Mouse (Mus musculus) neutrophil, adult 65 days (primary cell): ENCODE results near the gene 2700097O09Rik. TPM values are rescaled to one million over a fixed set of nuclear protein-coding genes. Genes with fewer than 3 reads are reported as not detected.

Source experiments
- total RNA-seq: library from RNA; stranded (reverse); gene quantifications from 2 replicates; pipeline ENCODE4 v1.2.4, GENCODE M21; 2023

2700097O09Rik gene
- total RNA-seq, result 1.5 and 2.9 TPM in 2 replicates

DNA sequence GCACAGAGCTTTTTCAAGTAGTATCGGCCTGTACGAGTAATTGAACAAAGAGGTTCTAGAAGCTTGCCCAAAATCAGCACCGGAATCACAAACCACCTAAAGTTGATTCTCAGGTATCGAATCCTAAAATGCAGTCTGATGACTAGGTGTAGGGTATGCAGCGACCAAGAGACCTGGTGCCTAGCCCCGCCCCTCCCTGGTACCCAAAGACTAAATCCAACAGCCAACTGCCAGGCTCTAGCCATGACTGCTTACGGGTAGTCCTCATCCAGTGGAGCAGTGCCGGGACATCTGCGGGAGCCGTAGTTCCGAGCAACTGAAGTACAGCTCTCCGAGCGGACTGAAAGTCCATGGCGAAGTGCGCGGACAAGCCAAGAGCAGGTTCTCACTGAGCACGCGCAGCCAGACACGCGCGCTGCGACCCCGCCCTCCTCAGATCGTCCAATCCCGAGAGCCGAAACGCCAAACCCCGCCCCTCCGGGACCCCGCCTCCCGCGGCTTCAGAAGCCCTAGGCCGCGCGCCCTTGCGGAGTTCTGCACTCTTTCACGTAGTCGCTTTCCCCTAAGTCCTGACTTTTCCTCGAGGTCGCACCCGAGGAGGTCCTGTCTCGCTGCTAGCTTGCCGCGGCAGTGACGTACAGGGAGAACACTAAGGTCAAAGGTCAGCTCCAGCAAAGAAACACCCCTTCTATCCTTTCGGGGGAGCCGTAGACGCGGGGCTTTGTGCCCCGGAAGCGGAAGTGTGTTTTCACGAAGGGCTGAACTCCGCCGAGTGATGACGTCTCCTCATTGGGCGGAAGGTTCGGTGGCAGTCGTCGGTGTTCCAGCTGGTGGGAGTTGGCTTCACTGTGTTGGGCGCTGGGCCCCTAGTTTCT lies at the start of gene 2700097O09Rik, which contains the start of gene Srp54a:
Gene 2700097O09Rik (minus strand): TSS at position 385 of the 875 bp plus-strand sequence.
Gene Srp54a (plus strand): TSS at position 537 of the 875 bp plus-strand sequence.

DNA sequence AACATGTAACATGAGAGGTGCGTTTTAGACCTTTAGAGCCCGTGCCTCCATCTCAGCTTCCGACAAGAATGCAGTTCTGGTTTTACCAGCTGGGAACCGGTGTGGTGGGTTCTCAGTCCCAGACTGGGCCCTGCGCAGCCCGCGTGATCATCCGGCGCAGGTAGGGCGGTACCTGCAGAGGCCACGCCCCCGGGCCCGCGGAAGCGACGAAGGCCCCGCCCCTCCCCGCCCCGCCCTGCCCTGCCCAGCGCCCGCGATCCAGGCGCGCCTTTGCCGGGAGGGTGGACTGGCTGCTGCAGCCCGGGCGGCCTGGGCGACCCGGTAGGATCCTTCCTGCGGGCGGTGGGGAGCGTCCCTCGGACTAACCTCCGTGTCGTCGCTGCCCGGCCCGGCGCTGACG lies 44.3 kb upstream of the 2700097O09Rik start, which contains the start of gene Fam177a:
Gene Fam177a (plus strand): TSS at position 228 of the 400 bp plus-strand sequence.

GRCm38 (mm10) chr12:55013626-55014398 lies 66.1 kb downstream of the 2700097O09Rik start, which contains the start of gene Baz1a:
Gene Baz1a, minus strand, starts transcription at chr12:55014348.

Other genes starting within 250 kb of the 2700097O09Rik start
- gene Cfl2, start 217.2 kb downstream of the 2700097O09Rik start, total RNA-seq, result 24.6 and 30.1 TPM in 2 replicates
- not detected in 2 replicates for gene Gm20403, start 93.6 kb downstream of the 2700097O09Rik start, total RNA-seq
- 135 and 206 TPM in 2 replicates for gene Baz1a, start 65.8 kb downstream of the 2700097O09Rik start, total RNA-seq
- gene Srp54a, start 152 bp upstream of the 2700097O09Rik start, total RNA-seq, result 41.7 and 57.1 TPM in 2 replicates
- 3.7 and 4.2 TPM in 2 replicates for gene Fam177a, start 44.4 kb upstream of the 2700097O09Rik start, total RNA-seq
- 23.9 and 33.9 TPM in 2 replicates for gene Srp54b, start 75.0 kb upstream of the 2700097O09Rik start, total RNA-seq
- 5.3 and 5.7 TPM in 2 replicates for gene 1700047I17Rik2, start 119.5 kb upstream of the 2700097O09Rik start, total RNA-seq
- 12.2 and 12.4 TPM in 2 replicates for gene Srp54c, start 150.1 kb upstream of the 2700097O09Rik start, total RNA-seq
- gene 1110008L16Rik, start 219.5 kb upstream of the 2700097O09Rik start, total RNA-seq, result 2.4 and 2.9 TPM in 2 replicates
- 16.0 and 17.5 TPM in 2 replicates for gene Ppp2r3c, start 222.9 kb upstream of the 2700097O09Rik start, total RNA-seq